Mouse (Mus musculus): ENCODE results near the gene Rhox6. TPM values are rescaled to one million over a fixed set of nuclear protein-coding genes. Genes with fewer than 3 reads are reported as not detected.
"Not testable (repeated sequence)": the region's sequence is repeated elsewhere in the genome, so short reads cannot be mapped to it uniquely, and the experiment has no call there.

The Rhox6 gene
- polyA plus RNA-seq (2012; rRNA removed) = 0.78 and 2.2 TPM in 2 replicates

GRCm38 (mm10) chrX:37826610-37827009 is at the start of gene Rhox6:
TSS of gene Rhox6 (plus strand) at chrX:37826910.
- DNase-seq (ENCODE audit: extremely low spot score in 1 of 2, low spot score in 1 of 2) = not testable (repeated sequence)

- DNase-seq (ENCODE audit: extremely low spot score in 1 of 2, low spot score in 1 of 2) = no peak
Measured at GRCm38 (mm10) chrX:37807286-37808080, 19.2 kb upstream of the Rhox6 start.

- DNase-seq (ENCODE audit: extremely low spot score in 1 of 2, low spot score in 1 of 2) = no peak
Measured at GRCm38 (mm10) chrX:37809396-37809795, 17.3 kb upstream of the Rhox6 start.

- peak in 1 of 2 experiments; percentile 13 for DNase-seq (ENCODE audit: extremely low spot score in 1 of 2, low spot score in 1 of 2)
Measured at GRCm38 (mm10) chrX:37811179-37811578, 15.5 kb upstream of the Rhox6 start.

- peak in 1 of 2 experiments; percentile 5 for DNase-seq (ENCODE audit: extremely low spot score in 1 of 2, low spot score in 1 of 2)
Measured at GRCm38 (mm10) chrX:37815665-37816064, 11.0 kb upstream of the Rhox6 start.

- not testable (repeated sequence) for DNase-seq (ENCODE audit: extremely low spot score in 1 of 2, low spot score in 1 of 2)
Measured at GRCm38 (mm10) chrX:37831386-37831785, 4.7 kb downstream of the Rhox6 start, which contains the start of gene Rhox7a. TSS of gene Rhox7a (plus strand) at chrX:37831686.

GRCm38 (mm10) chrX:37871641-37872040 is 44.9 kb downstream of the Rhox6 start:
- no peak for DNase-seq (ENCODE audit: extremely low spot score in 1 of 2, low spot score in 1 of 2)

- DNase-seq (ENCODE audit: extremely low spot score in 1 of 2, low spot score in 1 of 2) = no peak
Measured at GRCm38 (mm10) chrX:37878844-37879243, 52.1 kb downstream of the Rhox6 start, which contains the start of gene Rhox8. TSS of gene Rhox8 (minus strand) at chrX:37878944.

Other genes with a start within 250 kb of the Rhox6 start
- not detected in 2 replicates for gene Rhox3f, start 245.9 kb upstream of the Rhox6 start, polyA plus RNA-seq (2012; rRNA removed)
- not detected in 2 replicates for gene Rhox4f, start 219.2 kb upstream of the Rhox6 start, polyA plus RNA-seq (2012; rRNA removed)
- gene Rhox3g, start 198.3 kb upstream of the Rhox6 start, polyA plus RNA-seq (2012; rRNA removed) = not detected in 2 replicates
- not detected in 2 replicates for gene Rhox2g, start 183.4 kb upstream of the Rhox6 start, polyA plus RNA-seq (2012; rRNA removed)
- gene Rhox4g, start 175.6 kb upstream of the Rhox6 start, polyA plus RNA-seq (2012; rRNA removed) = not detected in 2 replicates
- not detected in 2 replicates for gene Rhox3h, start 158.1 kb upstream of the Rhox6 start, polyA plus RNA-seq (2012; rRNA removed)
- not detected in 2 replicates for gene Rhox2h, start 153.6 kb upstream of the Rhox6 start, polyA plus RNA-seq (2012; rRNA removed)
- 0.16 and 1.8 TPM in 2 replicates for gene Rhox5, start 22.1 kb upstream of the Rhox6 start, polyA plus RNA-seq (2012; rRNA removed)
- not detected in 2 replicates for gene Rhox7a, start 4.8 kb downstream of the Rhox6 start, polyA plus RNA-seq (2012; rRNA removed)
- not detected in 2 replicates for gene Rhox8, start 52.0 kb downstream of the Rhox6 start, polyA plus RNA-seq (2012; rRNA removed)
- gene Rhox7b, start 70.3 kb downstream of the Rhox6 start, polyA plus RNA-seq (2012; rRNA removed) = not detected in 2 replicates
- 0.80 and 2.9 TPM in 2 replicates for gene Rhox9, start 74.9 kb downstream of the Rhox6 start, polyA plus RNA-seq (2012; rRNA removed)
- not detected in 2 replicates for gene Btg1-ps1, start 191.9 kb downstream of the Rhox6 start, polyA plus RNA-seq (2012; rRNA removed)
- not detected in 2 replicates for gene Btg1-ps2, start 216.2 kb downstream of the Rhox6 start, polyA plus RNA-seq (2012; rRNA removed)
- not detected in 2 replicates for gene Rhox10, start 239.6 kb downstream of the Rhox6 start, polyA plus RNA-seq (2012; rRNA removed)